Mouse (Mus musculus) erythroblast, embryonic 14.5 days (primary cell): Measurements from ENCODE around the gene Psmc2. TPM values are rescaled to one million over a fixed set of nuclear protein-coding genes. Genes with fewer than 3 reads are reported as not detected.

Source experiments
- H3K27me3 ChIP-seq: 2 replicates; pipeline ENCODE4 v1.6.1; 2012; ENCODE audit warnings: inconsistent platforms; ENCODE audit not compliant: control insufficient read depth
- H3K36me3 ChIP-seq: 2 replicates; pipeline ENCODE4 v1.6.1; 2012; ENCODE audit warnings: mild to moderate bottlenecking, inconsistent platforms; ENCODE audit not compliant: control insufficient read depth
- H3K4me1 ChIP-seq: 2 replicates; pipeline ENCODE4 v1.6.1; 2012; ENCODE audit warnings: inconsistent platforms; ENCODE audit not compliant: control insufficient read depth
- H3K4me3 ChIP-seq: replicated peaks from 2 replicates; pipeline ENCODE3; 2012; ENCODE audit warnings: moderate library complexity, mild to moderate bottlenecking, inconsistent platforms
- H3K9me3 ChIP-seq: 2 replicates; pipeline ENCODE4 v1.6.1; 2012; ENCODE audit warnings: low read length, inconsistent platforms, mixed read lengths; ENCODE audit not compliant: control insufficient read depth
- GATA1 ChIP-seq: IDR thresholded peaks from 2 replicates; pipeline ENCODE4 v1.6.1; 2012; ENCODE audit warnings: low read length, inconsistent platforms, mixed read lengths
- TAL1 ChIP-seq: IDR thresholded peaks from 3 replicates; pipeline ENCODE4 v1.6.1; 2012; ENCODE audit warnings: low read length, inconsistent platforms, mixed read lengths
- polyA plus RNA-seq: library from polyadenylated mRNA; stranded (reverse); fragments of >175 nt; gene quantifications from 2 replicates; pipeline ENCODE4 v1.2.3, GENCODE M21; 2012

Psmc2 gene
- polyA plus RNA-seq, 1 experiment = 1.0 TPM

DNA sequence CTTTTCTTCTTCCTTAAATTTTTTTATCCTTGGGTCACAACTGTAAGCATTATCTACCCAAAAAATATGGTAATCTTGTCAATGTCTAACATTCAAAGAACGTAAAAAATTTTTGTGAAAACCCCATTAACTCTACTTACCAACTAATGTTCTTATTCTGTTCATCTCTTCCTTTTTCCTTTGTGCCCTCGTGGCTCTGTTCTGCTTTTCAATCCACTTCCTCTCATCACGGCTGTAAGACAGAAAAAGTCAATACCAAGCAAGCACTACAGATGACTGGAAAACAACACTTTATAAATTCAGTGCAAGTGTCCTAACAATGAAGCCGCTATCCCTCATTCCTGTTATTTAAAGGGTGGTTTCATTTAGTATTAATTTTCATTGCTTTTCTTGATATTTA lies 16.6 kb upstream of the Psmc2 start:
- Histone ChIP-seq H3K4me3 (no peak overlapping the region), H3K36me3 (peaks cover 68% of the 10 kb centered on the region), H3K27me3 (no peaks in the 10 kb centered on the region), H3K4me1 (no peaks in the 10 kb centered on the region), H3K9me3 (no peaks in the 10 kb centered on the region)
- no peak for TF ChIP-seq GATA1
- no peak for TF ChIP-seq TAL1

DNA sequence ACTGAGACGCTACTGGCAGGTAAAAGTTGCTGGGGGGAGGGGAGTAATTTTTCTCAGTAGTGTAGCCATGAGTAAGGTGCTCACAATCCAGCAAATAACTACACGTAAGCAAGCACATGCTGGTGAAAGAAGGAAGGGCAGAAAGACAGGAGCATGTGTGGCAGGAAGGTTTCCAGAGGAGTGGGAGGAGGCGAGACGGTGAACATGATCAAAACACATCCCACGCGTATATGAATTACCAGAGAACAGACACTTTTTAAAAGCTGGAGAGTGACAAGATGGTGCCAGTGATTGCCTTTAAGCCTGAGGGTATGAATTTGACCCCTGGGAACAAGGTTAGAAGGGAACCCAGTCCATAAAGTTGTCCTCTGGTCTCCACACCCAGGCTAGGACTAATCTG lies 15.2 kb upstream of the Psmc2 start:
- no peak for TF ChIP-seq TAL1
- no peak for TF ChIP-seq GATA1
- Histone ChIP-seq H3K27me3 (no peaks in the 10 kb centered on the region), H3K9me3 (no peaks in the 10 kb centered on the region), H3K4me1 (no peaks in the 10 kb centered on the region), H3K4me3 (no peak overlapping the region), H3K36me3 (peaks cover 68% of the 10 kb centered on the region)

GRCm38 (mm10) chr5:21776491-21776890 lies 8.6 kb upstream of the Psmc2 start:
- Histone ChIP-seq H3K9me3 (no peaks in the 10 kb centered on the region), H3K36me3 (peaks cover 70% of the 10 kb centered on the region), H3K4me1 (no peaks in the 10 kb centered on the region), H3K4me3 (no peak overlapping the region), H3K27me3 (no peaks in the 10 kb centered on the region)
- TF ChIP-seq GATA1 (no peak), TAL1 (no peak)

DNA sequence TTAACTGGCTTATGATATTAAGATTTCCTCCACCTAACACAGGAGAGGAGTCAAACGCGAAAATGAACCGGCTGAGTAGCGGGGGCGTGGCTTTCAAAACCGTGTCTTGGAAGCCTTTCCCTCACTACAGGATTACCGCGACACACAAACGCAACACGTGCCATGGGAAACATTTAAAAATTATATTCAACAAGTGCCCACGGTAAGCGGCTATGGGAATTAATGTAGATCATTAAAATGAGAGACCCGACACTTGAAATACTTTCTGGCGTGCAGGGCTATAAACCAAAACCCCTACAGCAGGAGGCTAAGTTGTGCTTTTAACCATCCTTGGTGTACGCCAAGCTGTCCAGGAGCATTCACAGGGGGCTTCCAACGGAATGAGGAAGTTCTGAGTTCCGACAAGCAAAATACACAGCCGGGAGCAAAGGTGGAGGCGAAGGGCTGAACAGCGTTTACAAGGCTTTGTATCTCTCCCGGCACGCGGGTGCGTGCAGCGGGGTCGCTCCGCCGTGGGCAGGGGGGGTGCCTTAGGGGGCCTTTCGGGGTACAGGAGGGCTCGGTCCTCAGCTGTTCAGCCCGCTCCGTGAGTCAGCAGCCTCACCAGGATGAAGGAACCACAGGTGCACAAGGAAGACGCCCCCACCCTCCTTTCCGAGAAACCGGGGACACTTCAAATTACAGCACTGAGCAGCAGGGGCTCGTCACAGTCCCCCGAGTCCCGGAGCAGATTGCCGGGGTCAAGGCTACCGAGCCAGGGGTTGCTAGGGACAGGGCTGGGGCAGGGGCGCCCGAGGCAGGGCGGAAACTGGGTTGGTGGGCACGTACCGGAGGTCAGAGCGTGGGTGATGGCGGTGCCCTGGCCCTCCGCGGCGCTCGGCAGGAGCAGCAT lies 676 bp upstream of the Psmc2 start:
- H3K4me3 ChIP-seq = peak overlapping the region; percentile 85
- TF ChIP-seq GATA1 (no peak), TAL1 (no peak)
- H3K9me3 ChIP-seq = no peaks in the 10 kb centered on the region
- H3K36me3 ChIP-seq = peaks cover 52% of the 10 kb centered on the region
- peaks cover 51% of the 10 kb centered on the region for H3K4me1 ChIP-seq
- H3K27me3 ChIP-seq = no peaks in the 10 kb centered on the region

- no peaks in the 10 kb centered on the region for H3K27me3 ChIP-seq
- no peaks in the 10 kb centered on the region for H3K9me3 ChIP-seq
- H3K36me3 ChIP-seq = peaks cover 51% of the 10 kb centered on the region
- peak overlapping the region; percentile 85 for H3K4me3 ChIP-seq
- TF ChIP-seq GATA1 = no peak
- no peak for TF ChIP-seq TAL1
- peaks cover 62% of the 10 kb centered on the region for H3K4me1 ChIP-seq
These were observed 693 bp downstream of the Psmc2 start for GRCm38 (mm10) chr5:21785776-21786175.

DNA sequence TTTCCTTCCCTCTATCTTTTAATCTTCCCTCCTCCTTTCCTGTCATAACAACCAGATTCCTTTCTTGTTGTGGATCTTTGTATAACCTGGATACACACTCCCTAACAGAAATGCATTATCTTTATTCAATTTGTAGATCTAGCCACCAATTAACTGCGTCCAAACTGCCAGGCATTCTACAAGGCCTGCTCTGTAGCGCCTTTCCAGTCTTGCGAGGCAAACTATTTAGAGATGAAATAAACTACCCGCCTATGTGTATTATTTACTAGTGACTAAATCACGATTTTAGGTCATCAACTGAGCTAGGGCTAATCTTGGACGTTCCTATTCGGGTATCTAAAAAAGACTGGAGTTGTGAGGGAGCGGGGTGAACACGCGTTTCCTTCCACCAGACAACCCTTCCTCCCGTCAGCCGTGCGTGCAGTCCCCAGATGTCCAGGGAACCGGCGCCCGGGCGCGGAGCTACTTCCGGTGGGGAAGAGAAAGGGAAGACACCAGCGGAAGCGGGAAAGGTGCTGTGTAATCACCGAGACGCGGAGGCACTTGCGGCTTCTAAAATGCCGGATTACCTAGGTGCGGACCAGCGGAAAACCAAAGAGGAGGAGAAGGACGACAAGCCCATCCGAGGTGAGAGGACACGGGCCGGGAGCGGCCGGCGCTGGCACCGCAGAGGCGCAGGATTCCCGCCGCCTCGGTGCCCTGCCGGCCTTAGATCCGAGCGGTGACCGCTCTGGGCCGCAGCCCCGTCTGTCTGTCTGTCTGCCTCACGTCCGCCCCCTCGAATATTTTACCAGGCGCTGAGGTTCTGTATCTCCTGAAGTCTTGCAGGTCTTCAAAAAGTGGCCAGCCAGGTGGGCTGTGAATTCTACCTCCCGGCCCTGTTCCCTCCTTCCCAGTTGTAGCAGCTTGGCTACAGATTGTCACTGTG lies 1.4 kb downstream of the Psmc2 start:
- H3K4me3 ChIP-seq = peak overlapping the region; percentile 85
- no peaks in the 10 kb centered on the region for H3K9me3 ChIP-seq
- peaks cover 65% of the 10 kb centered on the region for H3K4me1 ChIP-seq
- H3K27me3 ChIP-seq = no peaks in the 10 kb centered on the region
- peaks cover 51% of the 10 kb centered on the region for H3K36me3 ChIP-seq
- TF ChIP-seq GATA1 (no peak), TAL1 (no peak)

- Histone ChIP-seq H3K36me3 (peaks cover 50% of the 10 kb centered on the region), H3K4me1 (peaks cover 67% of the 10 kb centered on the region), H3K9me3 (no peaks in the 10 kb centered on the region), H3K27me3 (no peaks in the 10 kb centered on the region), H3K4me3 (peak overlapping the region; percentile 85)
- TF ChIP-seq GATA1 (no peak), TAL1 (no peak)
These were observed 2.4 kb downstream of the Psmc2 start for GRCm38 (mm10) chr5:21787186-21788105.

DNA sequence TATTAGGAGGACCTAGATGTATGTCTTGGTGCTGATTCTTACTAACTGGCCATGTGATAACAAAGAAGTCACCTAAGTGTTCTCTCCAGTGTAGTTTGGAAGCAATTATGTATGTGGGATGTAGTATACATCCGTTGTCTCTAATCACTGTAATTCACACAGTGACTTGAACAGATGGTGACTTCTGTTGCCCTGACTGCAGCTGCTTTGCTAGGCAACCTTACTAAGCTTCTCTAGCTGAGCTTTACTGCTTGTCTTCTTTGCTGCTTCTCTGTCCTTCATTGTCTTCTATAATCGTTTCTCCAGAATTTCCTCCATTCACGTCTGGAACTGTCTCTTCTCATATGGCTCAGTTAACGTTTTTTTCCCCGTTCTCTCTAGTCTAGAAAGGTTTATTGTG lies 4.0 kb downstream of the Psmc2 start:
- Histone ChIP-seq H3K4me3 (peak overlapping the region; percentile 21), H3K36me3 (peaks cover 43% of the 10 kb centered on the region), H3K9me3 (no peaks in the 10 kb centered on the region), H3K4me1 (peaks cover 61% of the 10 kb centered on the region), H3K27me3 (no peaks in the 10 kb centered on the region)
- TF ChIP-seq GATA1 (no peak), TAL1 (no peak)
